Mouse (Mus musculus): Measurements from ENCODE around the gene Grhpr. TPM values are rescaled to one million over a fixed set of nuclear protein-coding genes. Genes with fewer than 3 reads are reported as not detected.
"Not testable (repeated sequence)": the region's sequence is repeated elsewhere in the genome, so short reads cannot be mapped to it uniquely, and the experiment has no call there.

Gene Grhpr
- total and polyA plus RNA-seq, 3 experiments: 27.3 to 76.4 TPM; not detected in 1

DNA sequence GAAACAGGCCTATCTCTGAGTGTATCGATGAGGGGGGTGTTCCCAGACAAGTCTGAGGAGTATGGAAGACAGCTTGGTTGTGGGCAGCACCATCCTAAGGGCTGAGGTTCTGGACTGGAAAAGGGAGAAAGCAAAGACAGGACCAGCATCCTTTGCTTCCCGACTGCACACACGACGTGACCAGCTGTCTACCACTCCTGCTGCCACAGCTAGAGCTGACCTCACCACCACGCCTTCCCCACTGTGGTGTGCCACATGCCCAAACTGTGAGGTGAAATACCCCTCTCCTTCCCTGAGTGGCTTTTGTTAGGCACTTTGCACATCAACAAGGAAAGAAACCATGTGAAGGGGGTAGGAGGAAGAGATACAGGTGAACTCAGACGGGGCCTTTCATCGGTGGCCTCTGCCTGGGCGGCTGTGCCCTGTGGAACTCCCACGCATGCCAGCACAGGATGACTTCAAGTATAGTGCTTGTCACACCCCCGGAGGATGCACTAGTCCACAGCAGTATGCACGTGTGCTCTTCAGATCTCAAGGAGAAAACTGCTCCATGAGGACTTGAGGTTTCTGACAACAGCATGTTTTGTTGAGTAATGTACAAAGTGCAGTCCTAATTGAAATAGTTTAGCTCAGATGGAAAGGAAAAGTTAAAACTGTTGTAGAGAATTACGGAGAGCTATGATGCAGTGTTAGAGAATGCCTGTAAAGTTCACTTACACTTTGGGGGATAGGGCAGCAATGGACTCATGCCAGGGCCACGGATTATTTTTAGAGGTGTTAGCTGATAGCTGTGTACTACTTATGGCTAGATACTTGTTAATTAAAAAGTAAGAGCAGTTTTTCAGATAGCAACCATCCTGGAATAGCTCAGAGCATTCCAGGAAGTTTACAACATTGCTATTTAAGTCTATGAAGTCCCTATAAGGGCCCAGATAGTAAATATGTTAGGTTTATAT is 56.5 kb downstream of the Grhpr start:
- no peaks in the 10 kb centered on the region for H3K79me2 ChIP-seq (ENCODE audit: control insufficient read depth, insufficient read depth, low read length, poor library complexity)
- peaks cover 0 to 2% of the 10 kb centered on the region in 2 experiments; a peak in 2 of 4 replicates for H3K36me3 ChIP-seq (ENCODE audit: control insufficient read depth in 1 of 2, insufficient read depth in 2 of 2, low read length in 2 of 2)
- no peak overlapping the region for H3K4me3 ChIP-seq (ENCODE audit: control insufficient read depth in 1 of 2, insufficient read depth in 1 of 2, low read depth in 2 of 2, low read length in 2 of 2)
- H3K9me3 ChIP-seq (replicated peaks; ENCODE audit: insufficient read depth, low read length): no peaks in the 10 kb centered on the region
- H3K27ac ChIP-seq (ENCODE audit: control insufficient read depth, low read depth, low read length): no peak overlapping the region
- no peaks in the 10 kb centered on the region for H3K27me3 ChIP-seq (ENCODE audit: control insufficient read depth in 1 of 2, insufficient read depth in 2 of 2, low read length in 2 of 2)
- peaks cover 0 to 9% of the 10 kb centered on the region in 2 experiments; a peak in 2 of 4 replicates for H3K4me1 ChIP-seq (ENCODE audit: control insufficient read depth in 1 of 2, insufficient read depth in 2 of 2, low read length in 2 of 2)
- TF ChIP-seq GATA1 (IDR thresholded peaks at IDR 0.05; ENCODE audit: low read depth, low read length) (no peak), UBTF (IDR thresholded peaks at IDR 0.05; ENCODE audit: borderline replicate concordance, insufficient read depth, low read depth, low read length) (no peak), ZKSCAN1 (IDR thresholded peaks at IDR 0.05; ENCODE audit: low read depth, low read length) (no peak), TCF12 (IDR thresholded peaks at IDR 0.05; ENCODE audit: low read depth, low read length) (no peak), NRF1 (IDR thresholded peaks at IDR 0.05; ENCODE audit: insufficient read depth, low read depth, low read length, poor library complexity, severe bottlenecking) (no peak), MYB (IDR thresholded peaks at IDR 0.05; ENCODE audit: low read depth, low read length) (no peak), MAFK (IDR thresholded peaks at IDR 0.05; ENCODE audit: borderline replicate concordance, low read depth, low read length) (no peak), SMC3 (IDR thresholded peaks at IDR 0.05; ENCODE audit: low read depth, low read length) (no peak), BHLHE40 (IDR thresholded peaks at IDR 0.05; ENCODE audit: borderline replicate concordance, low read depth, low read length) (no peak), RAD21 (IDR thresholded peaks at IDR 0.05; ENCODE audit: low read depth, low read length) (no peak), SIN3A (IDR thresholded peaks at IDR 0.05; ENCODE audit: low read length) (no peak), GABPA (IDR thresholded peaks at IDR 0.05; ENCODE audit: low read depth, low read length) (no peak), POLR2A (IDR thresholded peaks at IDR 0.05; ENCODE audit: control insufficient read depth in 1 of 2, insufficient read depth in 1 of 2, low read depth in 1 of 2, low read length in 2 of 2, poor library complexity in 1 of 2) (no peak), USF2 (IDR thresholded peaks at IDR 0.05; ENCODE audit: borderline replicate concordance in 1 of 2, insufficient read depth in 1 of 2, low read depth in 1 of 2, low read length in 2 of 2) (no peak), RCOR1 (IDR thresholded peaks at IDR 0.05; ENCODE audit: low read depth, low read length) (no peak), POLR2AphosphoS5 (IDR thresholded peaks at IDR 0.05; ENCODE audit: borderline replicate concordance, low read depth, low read length) (no peak), KAT2A (conservative IDR thresholded peaks at IDR 0.05; ENCODE audit: low read depth, low read length) (no peak)
- DNase-seq (ENCODE audit: low read depth, low spot score): no peak
- H3K9ac ChIP-seq (ENCODE audit: control insufficient read depth, low read depth, low read length, poor library complexity, severe bottlenecking): no peak overlapping the region

DNA sequence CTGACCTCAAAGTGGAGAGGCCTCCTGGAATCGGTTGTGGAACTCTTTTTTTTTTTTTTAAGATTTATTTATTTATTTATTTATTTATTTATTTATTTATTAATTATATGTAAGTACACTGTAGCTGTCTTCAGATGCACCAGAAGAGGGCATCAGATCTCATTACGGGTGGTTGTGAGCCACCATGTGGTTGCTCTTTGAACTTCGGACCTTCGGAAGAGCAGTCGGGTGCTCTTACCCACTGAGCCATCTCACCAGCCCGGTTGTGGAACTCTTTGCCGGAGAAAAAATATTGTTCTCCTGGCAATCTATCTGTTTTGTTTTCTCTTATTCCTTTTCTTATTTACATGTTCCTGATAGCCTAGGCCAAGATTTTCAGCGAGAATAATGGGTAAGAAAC is 57.7 kb downstream of the Grhpr start:
- H3K9me3 ChIP-seq (replicated peaks; ENCODE audit: insufficient read depth, low read length); H3K36me3 ChIP-seq (ENCODE audit: control insufficient read depth in 1 of 2, insufficient read depth in 2 of 2, low read length in 2 of 2); H3K27ac ChIP-seq (ENCODE audit: control insufficient read depth, low read depth, low read length); H3K4me1 ChIP-seq (ENCODE audit: control insufficient read depth in 1 of 2, insufficient read depth in 2 of 2, low read length in 2 of 2); H3K9ac ChIP-seq (ENCODE audit: control insufficient read depth, low read depth, low read length, poor library complexity, severe bottlenecking); H3K27me3 ChIP-seq (ENCODE audit: control insufficient read depth in 1 of 2, insufficient read depth in 2 of 2, low read length in 2 of 2); H3K79me2 ChIP-seq (ENCODE audit: control insufficient read depth, insufficient read depth, low read length, poor library complexity); H3K4me3 ChIP-seq (ENCODE audit: control insufficient read depth in 1 of 2, insufficient read depth in 1 of 2, low read depth in 2 of 2, low read length in 2 of 2): not testable (repeated sequence)
- DNase-seq (ENCODE audit: low read depth, low spot score): peak; percentile 47
- peak in 2 of 3 experiments; percentile 24 to 46; a peak in 4 of 6 replicates for TF ChIP-seq CTCF (IDR thresholded peaks at IDR 0.05 in 2 of 3, conservative IDR thresholded peaks at IDR 0.05 in 1 of 3; ENCODE audit: control insufficient read depth in 1 of 3, insufficient read depth in 1 of 3, low read depth in 2 of 3, low read length in 3 of 3, poor library complexity in 1 of 3, severe bottlenecking in 1 of 3)
- peak; percentile 29; the same call in 1 of the 2 replicates for TF ChIP-seq SMC3 (IDR thresholded peaks at IDR 0.05; ENCODE audit: low read depth, low read length)

DNA sequence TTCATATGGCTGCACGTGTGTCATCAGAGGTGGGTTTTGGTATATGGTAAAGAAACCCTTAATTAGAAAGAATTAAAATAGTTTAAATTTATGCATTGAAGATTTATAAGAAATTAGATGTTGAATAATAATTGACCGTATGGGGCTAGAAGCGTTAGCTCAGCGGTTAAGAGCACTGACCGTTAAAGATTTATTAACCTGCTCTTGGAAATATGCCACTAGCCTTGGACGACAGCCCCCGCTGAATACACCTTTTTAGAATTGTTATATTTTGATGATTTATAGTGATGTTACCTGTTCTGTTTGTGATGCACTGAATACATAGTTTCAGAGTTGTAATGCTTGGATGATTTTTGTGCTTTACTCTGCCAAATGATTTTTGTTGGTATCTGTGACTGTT is 58.4 kb downstream of the Grhpr start:
- not testable (repeated sequence) for H3K4me3 ChIP-seq (ENCODE audit: control insufficient read depth in 1 of 2, insufficient read depth in 1 of 2, low read depth in 2 of 2, low read length in 2 of 2); H3K79me2 ChIP-seq (ENCODE audit: control insufficient read depth, insufficient read depth, low read length, poor library complexity); H3K9me3 ChIP-seq (replicated peaks; ENCODE audit: insufficient read depth, low read length); H3K9ac ChIP-seq (ENCODE audit: control insufficient read depth, low read depth, low read length, poor library complexity, severe bottlenecking); H3K36me3 ChIP-seq (ENCODE audit: control insufficient read depth in 1 of 2, insufficient read depth in 2 of 2, low read length in 2 of 2); H3K4me1 ChIP-seq (ENCODE audit: control insufficient read depth in 1 of 2, insufficient read depth in 2 of 2, low read length in 2 of 2); H3K27me3 ChIP-seq (ENCODE audit: control insufficient read depth in 1 of 2, insufficient read depth in 2 of 2, low read length in 2 of 2); DNase-seq (ENCODE audit: low read depth, low spot score); H3K27ac ChIP-seq (ENCODE audit: control insufficient read depth, low read depth, low read length)

Measured in MEL (cell line).